19 mouse cellular contexts compared by ENCODE assay signal in the genomic region with DNA sequence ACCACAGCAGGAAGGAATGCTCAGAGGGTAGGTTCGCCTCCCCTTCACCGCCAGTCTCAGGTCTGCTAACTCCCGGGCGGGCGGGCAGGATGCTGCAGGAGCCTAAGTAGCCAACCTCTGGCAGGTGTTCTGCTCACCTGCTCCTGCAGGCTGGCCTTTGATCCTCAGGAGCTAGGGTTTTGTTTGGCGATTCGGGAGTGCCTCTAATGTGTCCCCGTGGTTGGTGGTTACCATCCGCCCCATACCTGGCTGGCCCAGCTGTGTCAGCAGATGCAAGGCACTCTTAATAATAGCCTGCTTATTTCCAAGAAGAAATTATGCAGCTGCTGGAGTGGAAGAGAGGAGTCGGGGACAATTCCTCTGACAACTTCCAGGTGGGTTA. TPM values are rescaled to one million over a fixed set of nuclear protein-coding genes. Genes with fewer than 3 reads are reported as not detected.
"Had no signal": no experiment of that assay in that cellular context is flagged by ENCODE, and none has a peak within 500 bp of the region (broad histone marks: within the 10 kb centered on the region; RNA-seq: fewer than 3 reads in every experiment).

No protein-coding gene starts in this region.

- H3K4me1 ChIP-seq: neural tube, embryonic 12.5 days had no signal

- H3K27ac ChIP-seq: limb, embryonic 15.5 days; liver, embryonic 13.5 days; neural tube, embryonic 12.5 days had no signal

- ATAC-seq: liver, postnatal 0 days had no signal

- H3K4me3 ChIP-seq: liver, embryonic 13.5 days; neural tube, embryonic 12.5 days had no signal

- H3K9ac ChIP-seq: limb, embryonic 15.5 days; liver, embryonic 13.5 days; liver, postnatal 0 days; neural tube, embryonic 12.5 days had no signal

- H3K36me3 ChIP-seq: limb, embryonic 15.5 days; liver, embryonic 13.5 days; neural tube, embryonic 12.5 days had no signal

- H3K9me3 ChIP-seq: limb, embryonic 15.5 days; liver, embryonic 13.5 days; neural tube, embryonic 12.5 days had no signal

- DNase-seq: kidney, adult 11 months; kidney, adult 9 months; kidney, postnatal 10 days; liver, embryonic 13.5 days; liver, postnatal 0 days; lung, postnatal 36 days; midbrain, embryonic 14.5 days; right cerebral cortex, postnatal 4 days; thymus, adult 2 months; thymus, postnatal 4 days had no signal

RNA-seq across cellular contexts. Expression of gene Gpa33, which starts 25.1 kb away (rescaled TPM):
- total RNA-seq: layer of hippocampus, postnatal 14 days; left cerebral cortex, adult 18-20 months; left cerebral cortex, postnatal 14 days; megakaryocyte progenitor cell, adult 5-6 weeks; monocyte, adult 5-6 weeks; neutrophil, adult 5-6 weeks had no signal
- polyA plus RNA-seq: liver, embryonic 13.5 days; liver, postnatal 0 days; midbrain, embryonic 14.5 days; spleen, adult 2 months had no signal

RNA-seq across cellular contexts. Expression of gene Dusp27, which starts 27.4 kb away (rescaled TPM):
- total RNA-seq: megakaryocyte progenitor cell, adult 5-6 weeks; monocyte, adult 5-6 weeks; neutrophil, adult 5-6 weeks had no signal
